Mouse (Mus musculus) MEL-GATA-1-ER (cell line): ENCODE measurements around the gene 1700113H08Rik.

Source experiments
- DNase-seq: peaks from one replicate; pipeline ENCODE4 v3.0.0-alpha.2; 2012; ENCODE audit warnings: low read depth; ENCODE audit errors: extremely low read depth

The 1700113H08Rik gene

GRCm38 (mm10) chr10:87057500-87058250 lies at the start of gene 1700113H08Rik:
TSS of gene 1700113H08Rik (plus strand) at chr10:87058045.
- DNase-seq = no peak

DNA sequence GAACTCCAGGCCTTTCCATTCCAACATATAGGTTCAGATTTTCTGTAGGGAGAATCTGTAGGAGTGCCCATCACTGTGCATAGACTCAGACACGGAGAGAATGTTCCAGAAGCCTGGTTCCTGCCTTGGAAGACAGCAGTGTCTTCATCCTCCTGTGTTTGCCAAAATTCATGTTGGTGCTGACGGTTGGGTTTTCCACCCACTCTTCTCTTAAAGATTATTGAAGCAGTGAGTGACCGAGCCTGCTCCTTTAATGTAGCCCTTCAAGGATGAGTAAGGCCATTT lies 49.7 kb upstream of the 1700113H08Rik start:
- DNase-seq = no peak

GRCm38 (mm10) chr10:87012087-87012486 lies 45.8 kb upstream of the 1700113H08Rik start:
- DNase-seq = no peak

DNA sequence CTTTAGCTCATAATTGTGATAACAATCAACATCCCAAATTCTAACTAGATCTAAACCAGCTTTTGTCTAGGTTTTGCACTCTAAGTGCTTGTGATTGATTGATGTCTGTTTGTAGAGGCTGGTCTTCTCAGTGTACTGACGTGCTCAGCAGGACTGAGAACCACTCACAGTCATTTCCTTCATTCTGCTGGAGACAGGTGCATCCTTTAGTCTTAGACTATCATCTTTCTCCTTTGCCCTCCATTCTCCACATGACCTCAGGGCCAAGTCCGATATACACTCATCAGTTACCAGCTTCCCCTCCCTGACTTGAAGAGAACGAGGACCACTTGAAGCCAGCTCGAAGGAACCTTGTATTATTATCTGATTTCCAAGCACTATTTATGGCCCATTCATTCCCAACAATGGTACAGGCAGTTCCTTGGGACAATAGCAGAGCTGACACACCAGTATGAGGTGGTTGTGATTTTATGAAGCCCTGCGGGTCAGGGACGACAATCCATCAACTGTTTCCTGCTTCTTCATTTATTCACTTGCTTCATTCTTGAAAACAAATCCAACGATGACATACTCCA lies 43.4 kb upstream of the 1700113H08Rik start:
- no peak for DNase-seq

GRCm38 (mm10) chr10:87015403-87015802 lies 42.4 kb upstream of the 1700113H08Rik start:
- DNase-seq = no peak

GRCm38 (mm10) chr10:87016151-87016692 lies 41.6 kb upstream of the 1700113H08Rik start:
- DNase-seq = no peak

GRCm38 (mm10) chr10:87018876-87019275 lies 39.0 kb upstream of the 1700113H08Rik start:
- DNase-seq = no peak

- no peak for DNase-seq
These were observed 37.1 kb upstream of the 1700113H08Rik start for GRCm38 (mm10) chr10:87020711-87021110.

- DNase-seq = peak; percentile 51
These were observed 33.0 kb upstream of the 1700113H08Rik start for GRCm38 (mm10) chr10:87024884-87025283.

GRCm38 (mm10) chr10:87032768-87033167 lies 25.1 kb upstream of the 1700113H08Rik start:
- no peak for DNase-seq

- no peak for DNase-seq
These were observed 22.0 kb upstream of the 1700113H08Rik start for GRCm38 (mm10) chr10:87035866-87036265.

DNA sequence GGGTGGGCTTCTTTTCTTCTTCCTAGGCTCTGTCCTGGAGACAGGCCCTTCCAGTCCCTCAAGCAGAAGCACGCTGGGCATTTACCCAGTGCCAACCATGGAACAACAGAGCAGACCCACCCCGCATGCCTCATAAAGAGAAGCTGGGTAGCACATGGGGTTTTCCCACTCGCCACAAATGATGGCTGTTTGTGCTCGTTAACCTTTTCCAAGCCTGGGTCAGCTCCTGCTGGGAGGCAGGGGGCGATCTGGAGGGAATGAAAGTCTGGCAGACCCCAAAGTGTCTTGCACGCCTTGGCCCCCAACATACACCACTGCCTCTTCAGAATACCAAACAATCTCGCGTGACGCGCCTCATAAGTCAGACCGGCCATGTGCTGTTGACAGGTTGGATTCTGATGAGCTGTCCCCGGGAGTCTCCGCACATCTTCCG lies 21.6 kb upstream of the 1700113H08Rik start:
- DNase-seq = no peak

DNA sequence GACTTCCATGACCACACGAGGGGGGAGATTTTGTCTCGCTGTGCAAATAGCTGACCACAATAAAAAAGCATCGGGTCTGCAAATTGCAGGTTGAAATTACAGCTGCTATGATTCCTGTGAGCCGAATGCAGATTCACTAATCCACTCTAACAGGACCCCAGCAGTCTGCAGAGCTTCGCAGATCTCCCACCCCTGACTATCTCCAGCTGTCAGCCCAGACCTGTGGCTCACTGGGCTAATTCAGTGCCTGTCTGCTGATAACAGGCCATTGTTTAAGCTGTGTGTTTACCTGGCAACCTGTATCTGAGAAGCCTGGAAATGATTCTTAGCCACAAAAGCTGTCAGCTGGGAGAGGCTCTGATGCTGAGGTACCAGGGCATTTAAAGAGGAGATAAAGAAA lies 20.8 kb upstream of the 1700113H08Rik start:
- DNase-seq = no peak

- DNase-seq = no peak
These were observed 18.5 kb upstream of the 1700113H08Rik start for GRCm38 (mm10) chr10:87039340-87039739.

DNA sequence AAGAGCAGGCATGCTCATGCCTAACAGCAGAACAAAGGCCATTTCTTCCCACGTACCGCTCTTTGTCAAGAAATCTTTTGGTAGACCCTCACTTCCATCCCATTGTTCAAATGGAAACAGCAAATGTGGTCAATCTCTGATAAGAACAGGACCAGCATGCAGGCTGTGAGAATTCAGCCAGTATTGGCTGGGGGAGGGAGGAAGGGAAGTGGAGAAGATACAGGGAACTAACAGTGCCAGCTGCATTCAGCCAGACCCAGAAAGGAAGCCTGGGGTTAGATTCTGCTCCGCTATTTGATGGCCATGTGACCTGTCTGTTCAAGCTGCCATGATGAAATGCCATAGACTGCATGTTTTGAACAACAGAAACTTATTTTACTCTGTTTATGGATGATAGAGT lies 18.0 kb upstream of the 1700113H08Rik start:
- no peak for DNase-seq

DNA sequence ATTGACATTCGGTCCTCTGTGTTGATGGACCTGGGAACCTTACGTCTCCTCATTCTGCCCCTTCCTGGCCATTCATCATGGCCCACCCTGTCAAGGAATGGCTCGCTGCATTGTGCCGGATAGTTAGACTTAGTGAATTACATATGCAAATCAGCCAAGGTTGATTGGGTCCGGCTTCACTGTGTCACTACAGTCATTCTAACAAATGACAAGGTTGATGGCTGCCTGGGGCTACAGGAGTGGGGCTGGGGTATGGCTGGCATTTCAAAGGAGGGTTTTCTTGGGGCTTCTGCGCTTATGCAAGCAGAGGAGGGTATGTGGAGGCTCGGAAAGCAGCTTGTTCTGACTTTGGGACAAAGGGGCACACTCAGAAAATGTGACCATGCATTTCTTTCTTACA lies 16.6 kb upstream of the 1700113H08Rik start:
- no peak for DNase-seq

- DNase-seq = no peak
These were observed 12.6 kb upstream of the 1700113H08Rik start for GRCm38 (mm10) chr10:87045273-87045672.

- no peak for DNase-seq
These were observed 11.4 kb upstream of the 1700113H08Rik start for GRCm38 (mm10) chr10:87046469-87046868.

DNA sequence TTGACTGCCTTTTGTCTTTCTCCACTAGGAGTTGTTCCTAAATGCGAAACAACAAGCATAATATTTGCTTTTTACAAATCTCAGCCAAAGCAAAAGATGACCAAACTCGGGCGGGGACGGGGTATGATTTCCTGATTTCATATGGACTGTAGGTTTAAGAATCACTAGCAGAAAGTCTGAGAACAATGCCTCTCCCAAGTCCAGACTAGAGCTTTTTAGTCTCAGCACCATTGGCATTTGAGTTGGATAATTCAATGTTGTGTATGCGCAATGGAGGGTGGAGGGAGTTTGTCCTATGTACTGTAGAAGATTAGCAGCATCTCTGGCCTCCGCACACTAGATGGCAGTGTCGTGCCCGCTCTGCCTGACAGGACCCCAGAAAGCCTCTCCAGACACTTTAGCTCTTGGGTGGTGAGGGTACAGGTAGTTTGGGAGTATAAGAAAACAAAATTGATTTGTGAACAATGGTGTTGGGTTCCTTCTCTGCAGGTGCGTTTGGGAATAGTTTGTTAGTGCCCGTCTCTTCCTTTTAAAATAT lies 10.8 kb upstream of the 1700113H08Rik start:
- no peak for DNase-seq

DNA sequence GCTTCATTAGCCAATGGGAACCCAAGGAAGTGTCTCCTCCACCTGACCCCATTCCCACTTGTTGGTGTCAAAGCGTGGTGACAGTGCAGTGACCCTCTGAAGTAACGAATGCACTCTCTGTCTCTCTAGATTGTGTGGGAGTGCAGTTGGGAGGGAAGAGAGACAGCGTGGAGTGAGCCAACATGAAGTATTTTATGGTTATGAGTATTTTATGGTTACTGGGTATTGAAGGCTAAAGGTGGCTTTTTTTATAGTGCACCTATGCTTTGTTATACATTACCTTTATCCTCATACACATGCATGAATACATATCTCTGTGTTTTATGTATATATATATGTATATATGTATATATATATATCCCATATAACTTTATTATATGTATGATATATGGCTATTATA lies 8.7 kb upstream of the 1700113H08Rik start:
- no peak for DNase-seq

DNA sequence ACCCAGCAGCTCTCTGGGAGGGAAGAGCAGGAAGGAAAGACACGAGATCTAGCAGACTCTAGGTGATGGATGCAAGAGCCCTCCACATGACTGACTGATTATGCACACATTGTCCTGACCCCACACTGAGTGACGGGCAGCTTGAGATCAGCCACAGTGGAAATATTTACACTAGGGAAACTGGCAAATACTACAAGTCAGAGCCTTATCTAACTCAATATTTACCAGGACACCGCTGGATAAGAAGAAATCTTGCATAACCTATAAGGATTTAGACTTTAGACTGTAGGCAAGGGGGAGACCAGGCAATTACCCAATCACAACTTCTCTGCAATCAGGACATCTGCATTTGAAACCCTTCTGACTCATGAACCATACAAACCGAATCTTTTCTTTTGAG lies 6.1 kb upstream of the 1700113H08Rik start:
- DNase-seq = no peak

DNA sequence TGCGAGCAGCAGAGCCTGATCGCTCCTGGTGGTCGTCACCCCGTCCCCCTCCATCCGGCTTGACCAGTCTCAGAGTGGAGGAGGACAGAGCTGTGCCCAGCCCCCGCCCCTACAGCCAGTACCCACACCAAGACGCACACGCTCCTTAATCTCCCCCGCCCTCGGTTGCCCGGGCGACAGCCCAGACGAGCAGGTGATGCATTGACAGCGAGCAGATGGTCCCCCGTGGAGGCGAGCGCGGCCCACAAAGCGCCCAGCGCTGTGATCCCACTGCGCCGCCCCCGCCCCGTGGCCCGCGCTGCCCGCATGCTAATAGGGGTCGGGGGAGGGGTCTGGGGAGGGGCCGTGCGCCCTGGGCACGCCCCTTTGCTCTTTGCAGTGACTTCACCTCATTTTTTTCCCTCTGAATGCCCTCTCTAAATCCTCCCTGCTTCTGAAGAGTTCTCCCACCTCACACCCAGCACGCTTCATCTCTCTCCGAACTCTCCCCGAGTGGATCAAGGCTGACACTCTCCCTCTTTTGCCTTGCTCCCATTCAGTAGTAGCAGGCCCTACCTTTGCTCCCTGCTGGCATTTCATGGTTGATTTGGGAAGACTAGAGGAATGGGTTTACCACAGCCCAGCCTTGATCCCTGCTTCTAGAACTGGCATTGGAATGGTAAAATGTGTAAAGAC lies 543 bp downstream of the 1700113H08Rik start:
- no peak for DNase-seq
